Mouse (Mus musculus) common myeloid progenitor, adult 5-6 weeks (primary cell): ENCODE results near the gene Mllt6. TPM values are rescaled to one million over a fixed set of nuclear protein-coding genes. Genes with fewer than 3 reads are reported as not detected.

Experiments
- ATAC-seq: replicated peaks from 2 replicates; pipeline ENCODE4 v1.8.0; 2016; ENCODE audit warnings: low read depth, mild to moderate bottlenecking, moderate TSS enrichment, inconsistent platforms; ENCODE audit not compliant: poor library complexity, severe bottlenecking
- total RNA-seq: library from RNA; stranded (forward); fragments of 200-1000, 187-1606 nt; gene quantifications from 2 replicates; pipeline ENCODE4 v1.2.3, GENCODE M21; 2017

Mllt6 gene
- total RNA-seq, 1 experiment from 2014 or later, result 9.7 TPM

DNA sequence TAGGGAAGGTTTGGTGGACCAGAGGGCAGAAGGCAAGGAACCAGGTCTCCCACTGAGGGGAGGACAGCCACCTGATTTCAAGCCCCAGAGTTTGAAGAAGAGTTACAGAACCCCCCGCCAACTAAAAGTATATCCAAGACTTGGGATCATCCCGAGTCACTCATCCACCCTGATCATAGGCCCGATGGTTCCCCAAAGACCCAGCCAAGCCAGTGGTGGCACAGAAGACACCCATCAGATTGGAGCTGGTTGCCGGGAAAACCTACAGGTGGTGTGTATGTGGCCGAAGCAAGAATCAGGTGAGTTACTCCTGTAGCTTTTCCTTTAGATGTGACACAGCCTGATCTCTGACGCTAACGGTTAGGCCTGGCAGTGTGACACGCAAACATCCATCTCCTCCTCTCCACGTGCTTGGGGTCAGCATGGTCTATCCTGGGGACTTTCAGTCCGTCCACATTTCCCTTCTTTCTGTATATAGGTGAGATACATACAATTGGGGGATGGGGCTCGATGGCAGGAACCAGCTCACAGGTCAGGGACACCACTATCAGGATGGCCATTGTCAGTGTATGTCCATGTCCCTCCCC lies 23.2 kb downstream of the Mllt6 start:
- ATAC-seq, result no peak

GRCm38 (mm10) chr11:97687061-97687460 lies 23.8 kb downstream of the Mllt6 start:
- no peak for ATAC-seq

- peak; percentile 59; the same call in 1 of the 2 replicates for ATAC-seq
Measured at GRCm38 (mm10) chr11:97689861-97690260, 26.6 kb downstream of the Mllt6 start.

GRCm38 (mm10) chr11:97694435-97694834 lies 31.2 kb downstream of the Mllt6 start:
- ATAC-seq, result no peak

- no peak for ATAC-seq
Measured at GRCm38 (mm10) chr11:97694921-97695711, 31.9 kb downstream of the Mllt6 start.

DNA sequence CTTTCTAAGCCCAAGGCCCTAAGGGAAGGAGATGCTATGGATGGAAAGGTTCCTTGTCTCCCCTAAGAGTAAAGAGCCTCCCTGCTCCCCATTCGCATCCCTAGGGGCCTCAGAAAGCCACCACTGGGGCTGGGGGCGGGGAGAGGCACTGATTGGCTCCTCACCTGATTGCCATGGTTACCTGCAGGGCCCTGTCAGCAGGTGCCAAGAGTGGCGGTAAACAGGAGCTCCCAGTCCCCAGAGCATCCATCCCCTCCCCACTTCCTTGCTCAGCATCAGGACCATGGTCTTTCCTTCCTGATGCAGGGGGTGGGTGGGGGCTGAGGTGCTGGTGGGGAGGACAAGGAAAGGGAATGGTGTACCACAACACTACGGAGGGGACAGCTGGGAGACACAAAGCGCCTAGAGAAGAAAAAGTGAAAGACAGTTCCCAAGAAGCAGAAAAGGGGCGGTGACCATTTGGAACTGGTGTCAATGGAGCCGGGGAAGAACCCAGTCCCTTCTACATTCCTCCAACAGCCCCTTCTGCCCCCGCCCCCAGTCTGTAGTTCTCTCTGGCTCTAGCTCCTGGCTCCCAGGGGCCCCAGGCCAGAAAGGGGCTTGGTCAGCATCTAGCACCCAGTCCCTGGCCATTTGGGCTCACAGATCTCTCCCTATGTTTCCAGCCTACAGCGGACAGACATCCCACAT lies 32.6 kb downstream of the Mllt6 start:
- ATAC-seq, result no peak

- no peak for ATAC-seq
Measured at GRCm38 (mm10) chr11:97696669-97697068, 33.5 kb downstream of the Mllt6 start.

- ATAC-seq, result no peak
Measured at GRCm38 (mm10) chr11:97697199-97697890, 34.1 kb downstream of the Mllt6 start.

- no peak for ATAC-seq
Measured at GRCm38 (mm10) chr11:97697891-97698529, 34.8 kb downstream of the Mllt6 start.

- ATAC-seq, result no peak
Measured at GRCm38 (mm10) chr11:97698741-97699611, 35.8 kb downstream of the Mllt6 start.

GRCm38 (mm10) chr11:97699626-97700002 lies 36.4 kb downstream of the Mllt6 start:
- no peak for ATAC-seq

- no peak for ATAC-seq
Measured at GRCm38 (mm10) chr11:97700003-97700745, 37.0 kb downstream of the Mllt6 start, which contains the start of gene Pcgf2. Pcgf2 (minus strand) TSS chr11:97700497.

GRCm38 (mm10) chr11:97700746-97701580 lies 37.7 kb downstream of the Mllt6 start:
- no peak for ATAC-seq

DNA sequence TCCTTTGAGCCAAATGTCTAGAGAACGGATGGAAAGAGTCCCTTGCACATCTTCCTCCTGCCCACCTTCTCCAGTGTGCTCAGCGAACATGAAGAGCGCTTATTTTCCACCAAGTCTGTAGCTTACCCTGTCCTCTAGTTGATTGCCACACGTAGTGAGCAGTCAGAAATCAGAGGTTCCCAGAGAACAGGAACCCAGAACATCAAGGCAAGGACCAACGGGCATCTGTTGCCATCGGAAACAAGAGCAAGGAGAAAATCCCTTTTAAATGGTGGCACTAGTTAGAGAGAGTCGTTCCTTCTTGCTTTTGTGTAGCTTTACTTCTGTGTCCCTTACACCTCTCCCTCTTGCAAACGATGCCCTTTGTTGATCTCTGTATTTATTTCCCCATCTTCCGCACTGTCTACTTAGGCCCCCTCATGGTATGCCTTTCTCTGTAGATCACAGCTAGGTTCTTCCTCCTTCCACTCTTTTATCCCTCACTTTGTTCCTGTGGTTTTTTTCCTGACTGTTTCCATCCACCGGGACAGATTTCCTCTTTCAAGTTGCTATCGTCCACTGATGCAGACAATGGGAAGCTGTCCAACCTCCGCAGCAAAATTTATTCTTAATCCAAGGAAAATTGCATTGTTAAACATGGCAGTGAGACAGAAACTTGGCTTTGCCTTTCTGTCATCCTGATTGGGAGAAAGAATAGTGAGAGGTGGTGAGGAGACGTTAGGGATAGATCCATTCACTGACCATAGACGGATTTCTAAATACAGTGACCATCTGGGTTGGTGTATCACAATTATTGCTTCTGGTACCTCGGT lies 38.6 kb downstream of the Mllt6 start:
- no peak for ATAC-seq

- peak; percentile 43 for ATAC-seq
Measured at GRCm38 (mm10) chr11:97702393-97702745, 39.2 kb downstream of the Mllt6 start.

DNA sequence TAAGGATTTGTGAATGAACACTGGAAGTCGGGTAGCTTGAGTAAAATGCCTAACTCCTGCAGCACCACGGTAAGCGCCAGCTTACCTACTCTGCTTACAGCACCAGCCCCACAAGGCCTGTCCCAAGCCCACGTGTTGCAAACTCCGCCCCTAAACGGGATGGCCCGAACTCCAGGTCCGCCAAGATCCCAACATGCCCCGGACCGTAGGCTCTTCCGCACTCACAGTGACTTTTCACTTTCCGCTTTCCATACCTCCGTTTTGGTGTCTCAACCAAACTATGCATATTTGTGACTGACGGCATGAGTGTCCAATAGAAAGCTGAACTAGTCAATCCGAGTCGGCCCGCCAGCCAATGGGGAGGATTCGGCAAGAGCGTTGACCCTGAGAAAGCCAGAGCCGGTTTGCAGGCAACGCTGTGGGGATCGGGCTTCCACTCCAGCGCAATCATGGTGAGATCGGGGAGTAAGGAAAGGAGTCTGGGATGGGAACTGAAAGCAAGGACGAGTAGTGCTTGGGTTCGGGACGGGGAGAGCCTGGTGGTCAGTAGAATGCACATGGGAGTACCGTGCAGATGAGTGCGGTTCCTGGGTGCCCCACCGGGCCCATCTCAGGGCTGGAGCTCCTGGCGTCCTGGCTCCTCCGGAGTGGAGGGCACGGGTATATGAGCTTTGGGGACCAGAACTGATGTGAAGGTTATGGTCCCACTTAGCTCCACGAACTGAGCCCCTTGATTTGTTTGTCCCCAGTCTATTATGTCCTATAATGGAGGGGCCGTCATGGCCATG lies 40.0 kb downstream of the Mllt6 start, which contains the start of gene Psmb3:
Psmb3 (plus strand) TSS at position 361 of the 788 bp plus-strand sequence.
- peak; percentile 83 for ATAC-seq
